Mouse (Mus musculus) c-Kit-positive CD71-positive TER-119-negative erythroid progenitor cells, embryonic 14.5 days (primary cell): ENCODE results near the gene Inka1.
"Not testable (repeated sequence)": the region's sequence is repeated elsewhere in the genome, so short reads cannot be mapped to it uniquely, and the experiment has no call there.

Experiments used
- DNase-seq: peaks from one replicate; pipeline ENCODE4 v3.0.0-alpha.2; 2013; ENCODE audit warnings: low read depth

Gene Inka1

GRCm38 (mm10) chr9:107985131-107986119 is at the start of gene Inka1:
Gene Inka1, minus strand, starts transcription at chr9:107985879.
- DNase-seq = peak; percentile 85

- DNase-seq = no peak
Measured at GRCm38 (mm10) chr9:108032126-108032525, 46.4 kb upstream of the Inka1 start.

- no peak for DNase-seq
Measured at GRCm38 (mm10) chr9:108027867-108028266, 42.2 kb upstream of the Inka1 start.

GRCm38 (mm10) chr9:108026584-108026983 is 40.9 kb upstream of the Inka1 start:
- no peak for DNase-seq

- no peak for DNase-seq
Measured at GRCm38 (mm10) chr9:108023216-108023615, 37.5 kb upstream of the Inka1 start.

- DNase-seq = no peak
Measured at GRCm38 (mm10) chr9:108020741-108021140, 35.1 kb upstream of the Inka1 start.

GRCm38 (mm10) chr9:108017127-108017526 is 31.4 kb upstream of the Inka1 start:
- DNase-seq = no peak

GRCm38 (mm10) chr9:108013577-108013976 is 27.9 kb upstream of the Inka1 start:
- not testable (repeated sequence) for DNase-seq

- DNase-seq = no peak
Measured at GRCm38 (mm10) chr9:108010385-108010784, 24.7 kb upstream of the Inka1 start.

- DNase-seq = no peak
Measured at GRCm38 (mm10) chr9:108008041-108008440, 22.4 kb upstream of the Inka1 start.

GRCm38 (mm10) chr9:108003531-108003890 is 17.8 kb upstream of the Inka1 start:
- no peak for DNase-seq

GRCm38 (mm10) chr9:108002778-108003530 is 17.3 kb upstream of the Inka1 start:
- DNase-seq = peak; percentile 28

GRCm38 (mm10) chr9:108001922-108002770 is 16.5 kb upstream of the Inka1 start, which contains the start of gene Ip6k1:
Gene Ip6k1, plus strand, starts transcription at chr9:108002501.
- peak; percentile 100 for DNase-seq

GRCm38 (mm10) chr9:107996049-107996448 is 10.4 kb upstream of the Inka1 start, which contains the start of gene Gm20662:
Gene Gm20662, plus strand, starts transcription at chr9:107996349.
- DNase-seq = no peak

GRCm38 (mm10) chr9:107995513-107995912 is 9.8 kb upstream of the Inka1 start:
- DNase-seq = no peak

- DNase-seq = no peak
Measured at GRCm38 (mm10) chr9:107994464-107994863, 8.8 kb upstream of the Inka1 start.

GRCm38 (mm10) chr9:107993013-107993412 is 7.3 kb upstream of the Inka1 start:
- no peak for DNase-seq

- no peak for DNase-seq
Measured at GRCm38 (mm10) chr9:107992197-107992596, 6.5 kb upstream of the Inka1 start, which contains the start of gene Cdhr4. Gene Cdhr4, plus strand, starts transcription at chr9:107992497.

- DNase-seq = no peak
Measured at GRCm38 (mm10) chr9:107987950-107988349, 2.3 kb upstream of the Inka1 start.

- no peak for DNase-seq
Measured at GRCm38 (mm10) chr9:107986376-107986775, 697 bp upstream of the Inka1 start.

- no peak for DNase-seq
Measured at GRCm38 (mm10) chr9:107984754-107985055, 974 bp downstream of the Inka1 start.
